Mouse (Mus musculus): Measurements from ENCODE around the gene Phf1.
"Not testable (repeated sequence)": the region's sequence is repeated elsewhere in the genome, so short reads cannot be mapped to it uniquely, and the experiment has no call there.

Phf1 gene

GRCm38 (mm10) chr17:26932839-26933398 is at the start of gene Phf1:
Gene Phf1, plus strand, starts transcription at chr17:26933052.
- peak; percentile 97 to 98 for DNase-seq (ENCODE audit: low spot score in 2 of 2)

- DNase-seq (ENCODE audit: low spot score in 2 of 2) = no peak
Measured at GRCm38 (mm10) chr17:26883585-26883984, 49.3 kb upstream of the Phf1 start.

- DNase-seq (ENCODE audit: low spot score in 2 of 2) = peak; percentile 65 to 82
Measured at GRCm38 (mm10) chr17:26884995-26885926, 47.6 kb upstream of the Phf1 start.

GRCm38 (mm10) chr17:26886047-26886749 is 46.7 kb upstream of the Phf1 start:
- peak; percentile 65 to 86 for DNase-seq (ENCODE audit: low spot score in 2 of 2)

- no peak for DNase-seq (ENCODE audit: low spot score in 2 of 2)
Measured at GRCm38 (mm10) chr17:26887926-26888325, 44.9 kb upstream of the Phf1 start.

GRCm38 (mm10) chr17:26892635-26893375 is 40.0 kb upstream of the Phf1 start:
- no peak for DNase-seq (ENCODE audit: low spot score in 2 of 2)

GRCm38 (mm10) chr17:26893492-26893891 is 39.4 kb upstream of the Phf1 start:
- no peak for DNase-seq (ENCODE audit: low spot score in 2 of 2)

GRCm38 (mm10) chr17:26894342-26894741 is 38.5 kb upstream of the Phf1 start:
- no peak for DNase-seq (ENCODE audit: low spot score in 2 of 2)

GRCm38 (mm10) chr17:26895578-26895977 is 37.3 kb upstream of the Phf1 start:
- DNase-seq (ENCODE audit: low spot score in 2 of 2) = peak; percentile 42 to 62

GRCm38 (mm10) chr17:26900916-26901315 is 31.9 kb upstream of the Phf1 start:
- DNase-seq (ENCODE audit: low spot score in 2 of 2) = no peak

GRCm38 (mm10) chr17:26904320-26904719 is 28.5 kb upstream of the Phf1 start:
- DNase-seq (ENCODE audit: low spot score in 2 of 2) = no peak

GRCm38 (mm10) chr17:26907506-26907905 is 25.3 kb upstream of the Phf1 start:
- not testable (repeated sequence) for DNase-seq (ENCODE audit: low spot score in 2 of 2)

GRCm38 (mm10) chr17:26915248-26915647 is 17.6 kb upstream of the Phf1 start:
- DNase-seq (ENCODE audit: low spot score in 2 of 2) = no peak

- DNase-seq (ENCODE audit: low spot score in 2 of 2) = peak; percentile 99
Measured at GRCm38 (mm10) chr17:26916711-26917482, 16.0 kb upstream of the Phf1 start, which contains the start of gene Kifc5b. Gene Kifc5b, plus strand, starts transcription at chr17:26917091.

- not testable (repeated sequence) for DNase-seq (ENCODE audit: low spot score in 2 of 2)
Measured at GRCm38 (mm10) chr17:26917560-26917959, 15.3 kb upstream of the Phf1 start.

- no peak for DNase-seq (ENCODE audit: low spot score in 2 of 2)
Measured at GRCm38 (mm10) chr17:26918343-26918742, 14.5 kb upstream of the Phf1 start.

- DNase-seq (ENCODE audit: low spot score in 2 of 2) = not testable (repeated sequence)
Measured at GRCm38 (mm10) chr17:26919516-26919915, 13.3 kb upstream of the Phf1 start.

- not testable (repeated sequence) for DNase-seq (ENCODE audit: low spot score in 2 of 2)
Measured at GRCm38 (mm10) chr17:26922368-26922767, 10.5 kb upstream of the Phf1 start.

GRCm38 (mm10) chr17:26925414-26925813 is 7.4 kb upstream of the Phf1 start:
- DNase-seq (ENCODE audit: low spot score in 2 of 2) = not testable (repeated sequence)

- DNase-seq (ENCODE audit: low spot score in 2 of 2) = not testable (repeated sequence)
Measured at GRCm38 (mm10) chr17:26931795-26932194, 1.1 kb upstream of the Phf1 start.

- no peak for DNase-seq (ENCODE audit: low spot score in 2 of 2)
Measured at GRCm38 (mm10) chr17:26933419-26933818, 567 bp downstream of the Phf1 start.

Measured in urinary bladder, postnatal 36 days (tissue).